Comparison of ENCODE assay signal across 15 mouse cellular contexts in genomic region chr11:108897034-108897433, GRCm38 (mm10).
"Had no signal": no experiment of that assay in that cellular context is flagged by ENCODE, and none has a peak within 500 bp of the region (broad histone marks: within the 10 kb centered on the region; RNA-seq: fewer than 3 reads in every experiment).

No protein-coding gene starts in this region.

- H3K27me3 ChIP-seq: limb, embryonic 13.5 days had no signal

- H3K27ac ChIP-seq: kidney, postnatal 0 days; layer of hippocampus, adult 2 months; limb, embryonic 13.5 days; liver, embryonic 12.5 days; neural tube, embryonic 13.5 days; stomach, postnatal 0 days had no signal

- ATAC-seq: liver, embryonic 12.5 days; midbrain, embryonic 16.5 days had no signal

- H3K9me3 ChIP-seq: limb, embryonic 13.5 days; liver, embryonic 12.5 days; neural tube, embryonic 13.5 days had no signal

- H3K9ac ChIP-seq: limb, embryonic 13.5 days; liver, embryonic 12.5 days; lung, embryonic 14.5 days; neural tube, embryonic 13.5 days had no signal

- H3K4me1 ChIP-seq: liver, embryonic 12.5 days had no signal

- H3K4me2 ChIP-seq: limb, embryonic 13.5 days; liver, embryonic 12.5 days; lung, embryonic 14.5 days; midbrain, embryonic 11.5 days; neural tube, embryonic 13.5 days had no signal

- DNase-seq: kidney, postnatal 4 days; left cerebral cortex, postnatal 4 days; lung, embryonic 14.5 days; lung, postnatal 10 days; lung, postnatal 4 days; right cerebral cortex, adult 18-20 months; thymus, postnatal 4 days had no signal

- H3K36me3 ChIP-seq: limb, embryonic 13.5 days; liver, embryonic 12.5 days; neural tube, embryonic 13.5 days had no signal

- H3K4me3 ChIP-seq: layer of hippocampus, adult 2 months; limb, embryonic 13.5 days; liver, embryonic 12.5 days; neural tube, embryonic 13.5 days had no signal
